Mouse (Mus musculus): ENCODE results near the gene Tmem167. TPM values are rescaled to one million over a fixed set of nuclear protein-coding genes. Genes with fewer than 3 reads are reported as not detected.

The Tmem167 gene
- polyA plus RNA-seq (2017; shearing (Covaris generic)) = 41.0 TPM

GRCm38 (mm10) chr13:90088962-90089824 lies at the start of gene Tmem167, which contains the start of gene Xrcc4:
TSS of gene Tmem167 (plus strand) at chr13:90089123.
TSS of gene Xrcc4 (minus strand) at chr13:90089608.

Other genes with a start within 250 kb of the Tmem167 start
- gene Xrcc4, start 485 bp downstream of the Tmem167 start, polyA plus RNA-seq (2017; shearing (Covaris generic)) = 20.2 TPM